Mouse (Mus musculus): ENCODE results near the gene Rhbdd2. TPM values are rescaled to one million over a fixed set of nuclear protein-coding genes. Genes with fewer than 3 reads are reported as not detected.
A peak's percentile ranks its signal among the peaks of the same experiment; 100 is the strongest.
"Not testable (repeated sequence)": the region's sequence is repeated elsewhere in the genome, so short reads cannot be mapped to it uniquely, and the experiment has no call there.

The Rhbdd2 gene
- 10 to 100 TPM; 12.1 to 44.1 (median 25.2) TPM for total RNA-seq (2018; cell fraction: chromatin; rRNA removed)
- 10 to 100 TPM in 14 of 26 experiments, 1 to 10 TPM in 12; 6.5 to 13.7 (median 10.4) TPM for total RNA-seq (2018; cell fraction: cytosol; rRNA removed)
- total RNA-seq (2018; cell fraction: nucleus; rRNA removed) = 10 to 100 TPM in 25 of 26 experiments, 1 to 10 TPM in 1; 9.1 to 41.4 (median 19.6) TPM
- 6.3 to 13.8 TPM (median 7.3 TPM) in 3 replicates for polyA plus RNA-seq (2018)

GRCm38 (mm10) chr5:135632117-135632796 is at the start of gene Rhbdd2:
Gene Rhbdd2 (plus strand): TSS chr5:135632618.
- peaks cover 6% of the 10 kb centered on the region; the same call in 1 of the 2 replicates for H3K36me3 ChIP-seq (ENCODE audit: inconsistent target)
- WGBS (ENCODE audit: missing documents) = 11% methylated on average over 25 of the region's 30 CpGs
- peak within 1 kb of the TSS; percentile 60 for H3K4me3 ChIP-seq (ENCODE audit: inconsistent target)
- peaks cover 15% of the 10 kb centered on the region; the same call in 1 of the 2 replicates for H3K79me2 ChIP-seq (ENCODE audit: inconsistent target)
- no peak within 1 kb of the TSS for H3K27ac ChIP-seq

- H3K27ac ChIP-seq = no peak overlapping the region
- H3K4me3 ChIP-seq (ENCODE audit: inconsistent target) = no peak overlapping the region
- H3K79me2 ChIP-seq (ENCODE audit: inconsistent target) = no peaks in the 10 kb centered on the region
- 98% methylated on average over 8 of the region's 8 CpGs for WGBS (ENCODE audit: missing documents)
- H3K36me3 ChIP-seq (ENCODE audit: inconsistent target) = no peaks in the 10 kb centered on the region
Observed at GRCm38 (mm10) chr5:135585691-135586090, 46.7 kb upstream of the Rhbdd2 start.

DNA sequence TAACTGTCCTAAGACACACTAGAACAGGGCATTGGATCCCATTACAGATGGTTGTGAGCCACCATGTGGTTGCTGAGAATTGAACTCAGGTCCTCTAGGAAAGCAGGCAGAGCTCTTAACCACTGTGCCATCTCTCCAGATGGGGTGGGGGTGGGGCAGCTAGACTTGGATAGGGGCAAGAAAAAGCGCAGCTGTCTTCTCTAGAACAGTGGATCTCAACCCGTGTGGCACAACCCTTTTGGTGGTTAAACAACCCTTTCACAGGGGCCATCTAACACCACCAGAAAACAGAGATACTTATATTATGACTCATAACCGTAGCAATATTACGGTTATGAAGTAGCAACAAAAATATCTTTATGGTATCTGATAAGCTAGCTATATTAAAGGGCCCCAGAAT is 44.7 kb upstream of the Rhbdd2 start:
- WGBS (ENCODE audit: missing documents) = 84% methylated on average over 3 of the region's 4 CpGs
- Histone ChIP-seq H3K79me2 (ENCODE audit: inconsistent target) (no peaks in the 10 kb centered on the region), H3K27ac (no peak overlapping the region), H3K4me3 (ENCODE audit: inconsistent target) (no peak overlapping the region), H3K36me3 (ENCODE audit: inconsistent target) (no peaks in the 10 kb centered on the region)

DNA sequence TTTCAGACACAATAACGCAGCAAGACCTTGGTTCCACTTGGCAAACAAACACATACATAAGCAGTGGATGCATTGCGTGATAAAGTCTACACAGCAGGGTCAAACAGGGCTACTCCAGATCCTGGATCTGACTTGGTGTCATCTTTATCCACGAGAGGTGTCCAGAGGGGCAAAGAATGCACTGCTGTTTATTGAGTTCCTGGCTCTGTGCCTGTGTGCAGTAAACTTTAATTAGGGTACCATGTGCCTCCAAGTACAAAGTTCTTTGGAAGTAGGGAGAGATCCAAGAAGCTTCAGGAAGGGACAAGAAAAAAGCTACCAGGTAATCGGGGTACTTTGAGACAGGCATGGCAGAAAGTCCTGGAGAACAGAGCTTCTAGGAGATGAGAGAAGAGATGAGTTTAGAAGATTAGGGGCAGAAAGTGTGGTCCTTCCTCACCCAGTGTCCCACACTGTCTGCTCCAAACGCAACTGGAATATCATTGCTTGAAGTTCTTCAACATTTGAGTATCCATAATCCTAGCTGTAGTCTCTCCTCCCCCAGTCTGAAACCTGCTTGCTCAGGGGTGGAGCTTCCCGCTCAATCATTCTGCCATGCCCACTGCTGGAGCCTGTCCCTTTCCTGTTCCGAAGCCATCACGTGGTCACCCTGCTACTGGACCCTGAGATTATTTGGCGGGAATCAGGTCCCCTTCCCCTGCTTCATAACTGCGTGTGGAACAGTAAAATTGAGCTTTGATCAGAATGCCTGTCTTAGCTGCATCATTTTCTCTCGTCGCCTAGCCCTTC is 42.2 kb upstream of the Rhbdd2 start:
- Histone ChIP-seq H3K79me2 (ENCODE audit: inconsistent target) (no peaks in the 10 kb centered on the region), H3K27ac (no peak overlapping the region), H3K36me3 (ENCODE audit: inconsistent target) (no peaks in the 10 kb centered on the region), H3K4me3 (ENCODE audit: inconsistent target) (no peak overlapping the region)
- WGBS (ENCODE audit: missing documents) = 89% methylated on average over 9 of the region's 12 CpGs

DNA sequence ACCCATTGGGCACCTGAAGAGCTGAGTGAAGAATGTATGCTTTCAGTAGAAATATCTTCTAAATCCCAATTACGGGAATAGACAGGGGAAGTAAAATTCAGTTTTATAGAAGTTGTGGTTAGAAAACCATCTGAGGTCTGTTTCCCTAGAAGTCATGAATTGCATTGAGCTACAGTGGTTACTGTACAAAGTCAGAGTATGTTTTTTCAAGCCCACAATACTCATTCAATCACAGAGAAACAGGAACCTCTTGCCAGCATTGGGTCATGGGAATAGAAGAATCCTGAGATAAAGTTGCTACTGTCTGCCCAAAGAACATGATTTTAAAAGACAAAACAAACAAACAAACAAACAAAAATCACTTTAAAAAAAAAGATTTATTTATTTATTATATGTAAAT is 27.8 kb upstream of the Rhbdd2 start:
- WGBS (ENCODE audit: missing documents) = no CpG with 5 or more reads among the region's 1 CpGs
- H3K79me2 ChIP-seq (ENCODE audit: inconsistent target); H3K27ac ChIP-seq; H3K36me3 ChIP-seq (ENCODE audit: inconsistent target); H3K4me3 ChIP-seq (ENCODE audit: inconsistent target): not testable (repeated sequence)

- not testable (repeated sequence) for H3K36me3 ChIP-seq (ENCODE audit: inconsistent target); H3K79me2 ChIP-seq (ENCODE audit: inconsistent target); H3K27ac ChIP-seq; H3K4me3 ChIP-seq (ENCODE audit: inconsistent target)
- WGBS (ENCODE audit: missing documents) = no CpG with 5 or more reads among the region's 1 CpGs
Observed at GRCm38 (mm10) chr5:135606717-135607116, 25.7 kb upstream of the Rhbdd2 start.

- WGBS (ENCODE audit: missing documents) = 53% methylated on average over 1 of the region's 1 CpGs
Observed at GRCm38 (mm10) chr5:135607581-135607980, 24.8 kb upstream of the Rhbdd2 start.

DNA sequence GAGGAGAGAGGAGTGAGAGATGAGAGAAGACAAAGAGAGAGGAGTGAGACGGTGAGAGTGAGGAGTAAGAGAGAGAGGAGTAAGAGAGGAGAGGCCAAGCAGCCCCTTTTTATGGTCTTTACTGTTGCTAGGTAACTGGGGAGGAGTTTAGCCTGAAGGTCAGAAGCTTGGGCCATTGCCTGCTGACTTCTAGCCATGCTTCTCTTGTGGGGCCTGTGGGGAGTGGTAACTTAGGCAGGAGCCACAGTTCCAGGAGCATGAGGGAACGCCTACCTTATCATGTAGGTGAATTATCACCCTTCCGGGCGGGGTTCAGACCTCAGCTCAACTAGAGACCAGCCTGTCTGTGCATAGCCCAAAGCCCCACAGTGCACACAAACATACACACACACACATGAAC is 22.6 kb upstream of the Rhbdd2 start:
- Histone ChIP-seq H3K36me3 (ENCODE audit: inconsistent target) (no peaks in the 10 kb centered on the region), H3K79me2 (ENCODE audit: inconsistent target) (no peaks in the 10 kb centered on the region), H3K27ac (no peak overlapping the region), H3K4me3 (ENCODE audit: inconsistent target) (no peak overlapping the region)
- 89% methylated on average over 4 of the region's 4 CpGs for WGBS (ENCODE audit: missing documents)

More at GRCm38 (mm10) chr5:135607581-135607980, 24.8 kb upstream of the Rhbdd2 start:
- no peak overlapping the region for H3K4me3 ChIP-seq (ENCODE audit: inconsistent target)
- H3K27ac ChIP-seq = no peak overlapping the region
- H3K36me3 ChIP-seq (ENCODE audit: inconsistent target) = no peaks in the 10 kb centered on the region
- no peaks in the 10 kb centered on the region for H3K79me2 ChIP-seq (ENCODE audit: inconsistent target)

GRCm38 (mm10) chr5:135619741-135620140 is 12.7 kb upstream of the Rhbdd2 start:
- WGBS (ENCODE audit: missing documents) = 72% methylated on average over 5 of the region's 10 CpGs
- H3K79me2 ChIP-seq (ENCODE audit: inconsistent target); H3K36me3 ChIP-seq (ENCODE audit: inconsistent target); H3K4me3 ChIP-seq (ENCODE audit: inconsistent target); H3K27ac ChIP-seq: not testable (repeated sequence)

- no peak overlapping the region for H3K27ac ChIP-seq
- H3K4me3 ChIP-seq (ENCODE audit: inconsistent target) = no peak overlapping the region
- WGBS (ENCODE audit: missing documents) = 92% methylated on average over 9 of the region's 9 CpGs
- H3K36me3 ChIP-seq (ENCODE audit: inconsistent target) = no peaks in the 10 kb centered on the region
- H3K79me2 ChIP-seq (ENCODE audit: inconsistent target) = no peaks in the 10 kb centered on the region
Observed at GRCm38 (mm10) chr5:135620526-135620925, 11.9 kb upstream of the Rhbdd2 start.

DNA sequence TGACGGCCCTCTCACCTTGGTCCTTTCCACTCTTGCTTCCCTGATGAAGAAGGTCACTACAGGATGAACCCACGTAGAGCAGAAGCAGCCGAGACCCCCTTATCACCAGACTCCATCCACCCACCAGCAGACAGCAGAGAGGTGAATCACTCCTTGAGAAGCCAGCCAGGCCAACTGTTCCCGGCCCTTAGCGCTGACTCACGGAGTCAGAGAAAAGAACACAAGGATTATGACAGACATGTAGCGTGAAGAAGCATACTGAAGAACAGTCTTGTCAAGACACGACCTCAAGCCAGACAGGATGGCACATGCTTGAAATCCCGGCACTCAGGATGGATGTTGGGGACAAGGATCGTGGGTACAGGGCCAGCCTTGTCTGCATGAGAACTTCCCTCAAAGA is 10.7 kb upstream of the Rhbdd2 start:
- Histone ChIP-seq H3K27ac (no peak overlapping the region), H3K79me2 (ENCODE audit: inconsistent target) (no peaks in the 10 kb centered on the region), H3K4me3 (ENCODE audit: inconsistent target) (no peak overlapping the region), H3K36me3 (ENCODE audit: inconsistent target) (no peaks in the 10 kb centered on the region)
- WGBS (ENCODE audit: missing documents) = 94% methylated on average over 10 of the region's 10 CpGs

- H3K27ac ChIP-seq = no peak overlapping the region
Observed at GRCm38 (mm10) chr5:135623006-135623563, 9.3 kb upstream of the Rhbdd2 start.

GRCm38 (mm10) chr5:135628916-135629315 is 3.5 kb upstream of the Rhbdd2 start:
- Histone ChIP-seq H3K27ac (no peak overlapping the region), H3K4me3 (ENCODE audit: inconsistent target) (no peak overlapping the region), H3K36me3 (ENCODE audit: inconsistent target) (no peaks in the 10 kb centered on the region), H3K79me2 (ENCODE audit: inconsistent target) (peaks cover 11% of the 10 kb centered on the region; the same call in 1 of the 2 replicates)
- 48% methylated on average over 10 of the region's 10 CpGs for WGBS (ENCODE audit: missing documents)

More at GRCm38 (mm10) chr5:135623006-135623563, 9.3 kb upstream of the Rhbdd2 start:
- WGBS (ENCODE audit: missing documents) = 93% methylated on average over 12 of the region's 18 CpGs
- Histone ChIP-seq H3K79me2 (ENCODE audit: inconsistent target) (no peaks in the 10 kb centered on the region), H3K36me3 (ENCODE audit: inconsistent target) (no peaks in the 10 kb centered on the region), H3K4me3 (ENCODE audit: inconsistent target) (no peak overlapping the region)

DNA sequence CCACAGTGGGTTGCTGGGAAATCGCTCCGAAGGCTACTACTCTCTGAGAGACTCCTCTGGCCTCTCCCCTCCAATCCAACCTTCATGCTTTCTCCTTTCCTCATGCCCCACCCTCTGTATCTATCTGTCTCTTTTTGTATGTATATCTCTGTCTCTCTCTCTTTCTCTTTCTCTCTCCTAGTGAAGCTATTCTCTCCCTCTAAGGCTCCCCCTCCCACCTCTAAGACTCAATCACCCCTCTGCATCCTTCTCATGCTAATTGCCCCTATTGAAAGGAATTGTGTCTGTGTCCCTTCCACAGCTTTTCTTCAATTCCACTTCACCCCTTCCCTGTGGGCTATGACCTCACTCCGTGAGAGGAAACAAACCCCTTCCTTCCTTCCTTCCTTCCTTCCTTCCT is 3.0 kb upstream of the Rhbdd2 start:
- Histone ChIP-seq H3K36me3 (ENCODE audit: inconsistent target) (no peaks in the 10 kb centered on the region), H3K79me2 (ENCODE audit: inconsistent target) (peaks cover 15% of the 10 kb centered on the region; the same call in 1 of the 2 replicates), H3K27ac (no peak overlapping the region), H3K4me3 (ENCODE audit: inconsistent target) (no peak overlapping the region)
- 86% methylated on average over 3 of the region's 3 CpGs for WGBS (ENCODE audit: missing documents)
